Mouse (Mus musculus) heart, embryonic 13.5 days (tissue): Measurements from ENCODE around the gene Gstp1. TPM values are rescaled to one million over a fixed set of nuclear protein-coding genes. Genes with fewer than 3 reads are reported as not detected.
A peak's percentile ranks its signal among the peaks of the same experiment; 100 is the strongest.

Experiments used
- ATAC-seq: fragments of 200-750 bp; cut with Nextera tagmentation; 2 replicates; pipeline ENCODE4 v1.8.0; 2017; ENCODE audit warnings: moderate TSS enrichment; ENCODE audit not compliant: insufficient number of reproducible peaks, low FRiP score, low TSS enrichment; ENCODE audit errors: extremely low read depth
- H3K27ac ChIP-seq: fragments of 300-500 bp; sonication (generic); replicated peaks from 2 replicates; pipeline ENCODE4 v1.5.1; 2015; ENCODE audit warnings: moderate library complexity, mild to moderate bottlenecking, inconsistent platforms
- H3K27me3 ChIP-seq: fragments of 300-500 bp; sonication (generic); replicated peaks from 2 replicates; pipeline ENCODE4 v1.6.1; 2015; ENCODE audit warnings: mild to moderate bottlenecking, inconsistent platforms
- H3K36me3 ChIP-seq: fragments of 300-500 bp; sonication (generic); 2 replicates; pipeline ENCODE4 v1.6.1; 2015; ENCODE audit warnings: mild to moderate bottlenecking, inconsistent platforms
- H3K4me1 ChIP-seq: fragments of 300-500 bp; sonication (generic); 2 replicates; pipeline ENCODE4 v1.6.1; 2015; ENCODE audit warnings: inconsistent platforms
- H3K4me2 ChIP-seq: fragments of 300-500 bp; sonication (generic); 2 replicates; pipeline ENCODE4 v1.6.1; 2015; ENCODE audit warnings: inconsistent platforms, mild to moderate bottlenecking, moderate library complexity
- H3K4me3 ChIP-seq: fragments of 300-500 bp; sonication (generic); 2 replicates; pipeline ENCODE4 v1.5.1; 2015; ENCODE audit warnings: moderate library complexity, mild to moderate bottlenecking, inconsistent platforms
- H3K9ac ChIP-seq: fragments of 300-500 bp; sonication (generic); 2 replicates; pipeline ENCODE4 v1.6.1; 2015; ENCODE audit warnings: inconsistent platforms, mild to moderate bottlenecking, moderate library complexity
- H3K9me3 ChIP-seq: fragments of 300-500 bp; sonication (generic); 2 replicates; pipeline ENCODE4 v1.6.1; 2016; ENCODE audit warnings: inconsistent platforms
- WGBS: fragments of 180-500 bp; shearing (Covaris S2); methylation state at CpG from one replicate; pipeline ENCODE4 v1.1.7; 2015; ENCODE audit warnings: mixed read lengths; 5-methylcytosine and 5-hydroxymethylcytosine counted together
- polyA plus RNA-seq: library from polyadenylated mRNA; unstranded; fragments of >200 nt; fragmentation: Nextera tagmentation; extraction: Ambion mirVana; gene quantifications from 2 replicates; pipeline ENCODE4 v1.2.1, GENCODE M21; 2015

Gstp1 gene
- polyA plus RNA-seq, 1 experiment from 2014 or later, result 380 TPM

GRCm38 (mm10) chr19:3988750-3989149 lies 49.0 kb downstream of the Gstp1 start:
- H3K9ac ChIP-seq, result no peak overlapping the region
- no peak overlapping the region for H3K27ac ChIP-seq
- H3K4me3 ChIP-seq, result no peak overlapping the region
- no peaks in the 10 kb centered on the region; the same call in 1 of the 2 replicates for H3K27me3 ChIP-seq
- 87% methylated on average over 4 of the region's 4 CpGs for WGBS
- ATAC-seq, result no peak
- H3K4me2 ChIP-seq, result no peak overlapping the region
- H3K4me1 ChIP-seq, result peaks cover 31% of the 10 kb centered on the region
- H3K36me3 ChIP-seq, result peaks cover 4% of the 10 kb centered on the region; the same call in 1 of the 2 replicates
- H3K9me3 ChIP-seq, result 0 out of 2 replicates have a peak, but pooled peaks cover 3% of the 10 kb centered on the region

GRCm38 (mm10) chr19:3988066-3988465 lies 49.7 kb downstream of the Gstp1 start:
- no peak overlapping the region for H3K4me2 ChIP-seq
- 80% methylated on average over 14 of the region's 14 CpGs for WGBS
- H3K36me3 ChIP-seq, result peaks cover 4% of the 10 kb centered on the region; the same call in 1 of the 2 replicates
- H3K9me3 ChIP-seq, result 0 out of 2 replicates have a peak, but pooled peaks cover 3% of the 10 kb centered on the region
- no peak overlapping the region for H3K27ac ChIP-seq
- no peaks in the 10 kb centered on the region for H3K27me3 ChIP-seq
- H3K4me3 ChIP-seq, result no peak overlapping the region
- peaks cover 37% of the 10 kb centered on the region for H3K4me1 ChIP-seq
- ATAC-seq, result no peak
- no peak overlapping the region for H3K9ac ChIP-seq

- H3K4me2 ChIP-seq, result peak within 1 kb of the TSS; percentile 53
- peak within 1 kb of the TSS; percentile 60 for H3K27ac ChIP-seq
- ATAC-seq, result peak; percentile 50; the same call in 1 of the 2 replicates
- 7% methylated on average over 8 of the region's 8 CpGs for WGBS
- peak within 1 kb of the TSS; percentile 14; the same call in 1 of the 2 replicates for H3K4me3 ChIP-seq
- H3K9ac ChIP-seq, result peak within 1 kb of the TSS; percentile 74
- 0 out of 2 replicates have a peak, but pooled peaks cover 1% of the 10 kb centered on the region for H3K27me3 ChIP-seq
- H3K9me3 ChIP-seq, result 0 out of 2 replicates have a peak, but pooled peaks cover 3% of the 10 kb centered on the region
- peaks cover 40% of the 10 kb centered on the region for H3K4me1 ChIP-seq
- H3K36me3 ChIP-seq, result peaks cover 4% of the 10 kb centered on the region; the same call in 1 of the 2 replicates
Observed at GRCm38 (mm10) chr19:3986334-3986733, 51.5 kb downstream of the Gstp1 start, which contains the start of gene Acy3. TSS of gene Acy3 (plus strand) at chr19:3986570.

Other genes starting within 250 kb of the Gstp1 start
- 22.6 and 23.5 TPM in 2 replicates for gene Chka, start 186.2 kb downstream of the Gstp1 start, polyA plus RNA-seq
- 22.7 and 25.1 TPM in 2 replicates for gene Tcirg1, start 130.9 kb downstream of the Gstp1 start, polyA plus RNA-seq
- gene Ndufs8, start 125.2 kb downstream of the Gstp1 start, polyA plus RNA-seq, result 361 and 400 TPM in 2 replicates
- 2.2 and 2.3 TPM in 2 replicates for gene Aldh3b1, start 108.2 kb downstream of the Gstp1 start, polyA plus RNA-seq
- 12.4 and 13.6 TPM in 2 replicates for gene Unc93b1, start 102.8 kb downstream of the Gstp1 start, polyA plus RNA-seq
- gene Aldh3b3, start 79.3 kb downstream of the Gstp1 start, polyA plus RNA-seq, result not detected in 2 replicates
- gene Aldh3b2, start 65.7 kb downstream of the Gstp1 start, polyA plus RNA-seq, result 0.06 TPM in 1 of 2 replicates, not detected in the other
- 10.4 and 10.8 TPM in 2 replicates for gene Acy3, start 51.4 kb downstream of the Gstp1 start, polyA plus RNA-seq
- not detected in 2 replicates for gene Tbx10, start 45.2 kb downstream of the Gstp1 start, polyA plus RNA-seq
- 51.7 and 60.0 TPM in 2 replicates for gene Nudt8, start 37.4 kb downstream of the Gstp1 start, polyA plus RNA-seq
- 4.1 and 5.4 TPM in 2 replicates for gene Gm49405, start 37.4 kb downstream of the Gstp1 start, polyA plus RNA-seq
- gene Doc2g, start 34.7 kb downstream of the Gstp1 start, polyA plus RNA-seq, result 80.5 and 99.3 TPM in 2 replicates
- gene Ndufv1, start 25.2 kb downstream of the Gstp1 start, polyA plus RNA-seq, result 407 and 462 TPM in 2 replicates
- gene Gstp2, start 8.0 kb upstream of the Gstp1 start, polyA plus RNA-seq, result 5.1 and 5.9 TPM in 2 replicates
- gene Gstp3, start 21.6 kb upstream of the Gstp1 start, polyA plus RNA-seq, result 0.29 and 0.61 TPM in 2 replicates
- gene Cabp2, start 43.6 kb upstream of the Gstp1 start, polyA plus RNA-seq, result not detected in 2 replicates
- gene Cdk2ap2, start 59.2 kb upstream of the Gstp1 start, polyA plus RNA-seq, result 64.5 and 64.9 TPM in 2 replicates
- gene Pitpnm1, start 62.0 kb upstream of the Gstp1 start, polyA plus RNA-seq, result 18.2 and 21.8 TPM in 2 replicates
- gene Aip, start 87.9 kb upstream of the Gstp1 start, polyA plus RNA-seq, result 84.3 and 96.3 TPM in 2 replicates
- gene Gpr152, start 101.8 kb upstream of the Gstp1 start, polyA plus RNA-seq, result not detected in 2 replicates
- gene Cabp4, start 106.0 kb upstream of the Gstp1 start, polyA plus RNA-seq, result not detected in 2 replicates
- gene Coro1b, start 110.6 kb upstream of the Gstp1 start, polyA plus RNA-seq, result 107 and 122 TPM in 2 replicates
- gene Ptprcap, start 115.6 kb upstream of the Gstp1 start, polyA plus RNA-seq, result 1.2 and 1.4 TPM in 2 replicates
- 46.0 and 47.1 TPM in 2 replicates for gene Rps6kb2, start 125.4 kb upstream of the Gstp1 start, polyA plus RNA-seq
- gene Carns1, start 137.5 kb upstream of the Gstp1 start, polyA plus RNA-seq, result 4.4 and 5.0 TPM in 2 replicates
- 2.0 and 2.7 TPM in 2 replicates for gene Tbc1d10c, start 153.3 kb upstream of the Gstp1 start, polyA plus RNA-seq
- gene Ppp1ca, start 154.1 kb upstream of the Gstp1 start, polyA plus RNA-seq, result 642 and 729 TPM in 2 replicates
- gene Rad9a, start 163.7 kb upstream of the Gstp1 start, polyA plus RNA-seq, result 21.3 and 22.2 TPM in 2 replicates
- gene Clcf1, start 176.3 kb upstream of the Gstp1 start, polyA plus RNA-seq, result 1.1 and 1.9 TPM in 2 replicates
- not detected in 2 replicates for gene AC109138.7, start 176.4 kb upstream of the Gstp1 start, polyA plus RNA-seq
- 19.9 and 23.5 TPM in 2 replicates for gene Pold4, start 193.9 kb upstream of the Gstp1 start, polyA plus RNA-seq
- 5.0 and 6.7 TPM in 2 replicates for gene Ssh3, start 231.2 kb upstream of the Gstp1 start, polyA plus RNA-seq
- gene Ankrd13d, start 245.2 kb upstream of the Gstp1 start, polyA plus RNA-seq, result 1.0 and 1.6 TPM in 2 replicates